Mouse (Mus musculus): ENCODE data around the gene Igflr1.

The Igflr1 gene

GRCm38 (mm10) chr7:30553810-30554584, 11.2 kb upstream of the Igflr1 start:
- DNase-seq (ENCODE audit: low read depth, low spot score) = no peak

GRCm38 (mm10) chr7:30556894-30557536, 8.2 kb upstream of the Igflr1 start:
- DNase-seq (ENCODE audit: low read depth, low spot score) = no peak

GRCm38 (mm10) chr7:30557901-30558514, 7.2 kb upstream of the Igflr1 start:
- no peak for DNase-seq (ENCODE audit: low read depth, low spot score)

- DNase-seq (ENCODE audit: low read depth, low spot score) = no peak
These were observed 6.4 kb upstream of the Igflr1 start for GRCm38 (mm10) chr7:30558656-30559442.

- DNase-seq (ENCODE audit: low read depth, low spot score) = peak; percentile 98
These were observed 5.7 kb upstream of the Igflr1 start, which contains the start of gene Lin37 for GRCm38 (mm10) chr7:30559443-30559954. Gene Lin37, minus strand, starts transcription at chr7:30559838.

GRCm38 (mm10) chr7:30560296-30560695, 4.9 kb upstream of the Igflr1 start:
- no peak for DNase-seq (ENCODE audit: low read depth, low spot score)

- no peak for DNase-seq (ENCODE audit: low read depth, low spot score)
These were observed 2.6 kb upstream of the Igflr1 start for GRCm38 (mm10) chr7:30562526-30563116.

- peak; percentile 97 for DNase-seq (ENCODE audit: low read depth, low spot score)
These were observed 1.9 kb upstream of the Igflr1 start, which contains the start of the genes U2af1l4, Gm49396 and Psenen for GRCm38 (mm10) chr7:30563117-30563905. Gene U2af1l4, plus strand, starts transcription at chr7:30563301. Gene Gm49396, plus strand, starts transcription at chr7:30563344. Gene Psenen, minus strand, starts transcription at chr7:30563627.

- no peak for DNase-seq (ENCODE audit: low read depth, low spot score)
These were observed 1.3 kb upstream of the Igflr1 start for GRCm38 (mm10) chr7:30563906-30564280.

- DNase-seq (ENCODE audit: low read depth, low spot score) = no peak
These were observed 806 bp downstream of the Igflr1 start for GRCm38 (mm10) chr7:30566033-30566432.

GRCm38 (mm10) chr7:30567555-30567954, 2.3 kb downstream of the Igflr1 start:
- no peak for DNase-seq (ENCODE audit: low read depth, low spot score)

GRCm38 (mm10) chr7:30572389-30572788, 7.2 kb downstream of the Igflr1 start:
- no peak for DNase-seq (ENCODE audit: low read depth, low spot score)

GRCm38 (mm10) chr7:30572969-30573368, 7.7 kb downstream of the Igflr1 start:
- DNase-seq (ENCODE audit: low read depth, low spot score) = no peak

GRCm38 (mm10) chr7:30579950-30580349, 14.7 kb downstream of the Igflr1 start:
- DNase-seq (ENCODE audit: low read depth, low spot score) = no peak

GRCm38 (mm10) chr7:30581547-30581946, 16.3 kb downstream of the Igflr1 start:
- DNase-seq (ENCODE audit: low read depth, low spot score) = no peak

- no peak for DNase-seq (ENCODE audit: low read depth, low spot score)
These were observed 19.1 kb downstream of the Igflr1 start for GRCm38 (mm10) chr7:30584339-30584738.

- no peak for DNase-seq (ENCODE audit: low read depth, low spot score)
These were observed 19.9 kb downstream of the Igflr1 start for GRCm38 (mm10) chr7:30585170-30585569.

GRCm38 (mm10) chr7:30586455-30587020, 21.3 kb downstream of the Igflr1 start:
- no peak for DNase-seq (ENCODE audit: low read depth, low spot score)

- DNase-seq (ENCODE audit: low read depth, low spot score) = no peak
These were observed 22.8 kb downstream of the Igflr1 start for GRCm38 (mm10) chr7:30587842-30588667.

Data from brain, embryonic 18.5 days (tissue).